Comparison of ENCODE assay signal across 15 mouse cellular contexts in the genomic region with DNA sequence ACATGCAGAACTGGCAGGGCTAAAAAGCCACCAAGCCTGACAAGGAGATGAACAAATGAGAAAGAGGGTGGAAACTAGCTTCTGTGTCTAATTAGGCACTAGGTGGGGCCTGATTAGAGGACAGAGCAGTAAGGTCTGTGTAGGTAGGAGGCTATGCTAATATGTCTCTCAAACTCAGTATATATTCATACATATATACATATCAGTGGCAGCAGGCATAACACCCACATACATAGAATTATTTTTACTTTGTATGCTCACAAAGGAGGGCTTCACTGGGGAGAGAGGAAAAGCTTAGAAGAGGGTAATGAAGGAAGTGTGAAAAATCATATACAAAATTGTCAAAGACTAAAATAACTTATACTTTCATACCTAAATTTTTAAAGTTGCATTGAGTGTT.
"Had no signal": no experiment of that assay in that cellular context is flagged by ENCODE, and none has a peak within 500 bp of the region (broad histone marks: within the 10 kb centered on the region; RNA-seq: fewer than 3 reads in every experiment).

No protein-coding gene starts in this region.

- H3K4me1 ChIP-seq: limb, embryonic 12.5 days; liver, embryonic 13.5 days; lung, embryonic 15.5 days; midbrain, embryonic 12.5 days; neural tube, embryonic 13.5 days; stomach, embryonic 15.5 days had no signal

- DNase-seq: kidney, adult 11 months; kidney, adult 9 months; kidney, postnatal 36 days; liver; liver, embryonic 13.5 days; liver, postnatal 0 days; retina, postnatal 1 day; thymus, postnatal 36 days had no signal

- H3K9me3 ChIP-seq: limb, embryonic 12.5 days; liver, embryonic 13.5 days; lung, embryonic 15.5 days; midbrain, embryonic 12.5 days; neural tube, embryonic 13.5 days; stomach, embryonic 15.5 days had no signal

- H3K27me3 ChIP-seq: limb, embryonic 12.5 days; liver, embryonic 13.5 days; lung, embryonic 15.5 days; midbrain, embryonic 12.5 days; neural tube, embryonic 13.5 days; stomach, embryonic 15.5 days had no signal

- H3K9ac ChIP-seq: limb, embryonic 12.5 days; liver, embryonic 13.5 days; liver, postnatal 0 days; lung, embryonic 15.5 days; midbrain, embryonic 12.5 days; neural tube, embryonic 13.5 days; stomach, embryonic 15.5 days had no signal

- H3K4me3 ChIP-seq: limb, embryonic 12.5 days; liver, embryonic 13.5 days; lung, embryonic 15.5 days; midbrain, embryonic 12.5 days; neural tube, embryonic 13.5 days; stomach, embryonic 15.5 days had no signal

- H3K36me3 ChIP-seq: limb, embryonic 12.5 days; liver, embryonic 13.5 days; lung, embryonic 15.5 days; midbrain, embryonic 12.5 days; neural tube, embryonic 13.5 days; stomach, embryonic 15.5 days had no signal

- H3K27ac ChIP-seq: kidney, postnatal 0 days; limb, embryonic 12.5 days; liver, embryonic 13.5 days; lung, embryonic 15.5 days; midbrain, embryonic 12.5 days; neural tube, embryonic 13.5 days; stomach, embryonic 15.5 days had no signal

- ATAC-seq: liver, postnatal 0 days; midbrain, embryonic 16.5 days had no signal

- H3K4me2 ChIP-seq: limb, embryonic 12.5 days; liver, embryonic 13.5 days; lung, embryonic 15.5 days; midbrain, embryonic 12.5 days; neural tube, embryonic 13.5 days; stomach, embryonic 15.5 days had no signal
